Mouse (Mus musculus): Measurements from ENCODE around the gene Rnaseh2c. TPM values are rescaled to one million over a fixed set of nuclear protein-coding genes. Genes with fewer than 3 reads are reported as not detected.

Gene Rnaseh2c
- polyA plus RNA-seq, 1 experiment from 2014 or later, result 59.6 TPM

DNA sequence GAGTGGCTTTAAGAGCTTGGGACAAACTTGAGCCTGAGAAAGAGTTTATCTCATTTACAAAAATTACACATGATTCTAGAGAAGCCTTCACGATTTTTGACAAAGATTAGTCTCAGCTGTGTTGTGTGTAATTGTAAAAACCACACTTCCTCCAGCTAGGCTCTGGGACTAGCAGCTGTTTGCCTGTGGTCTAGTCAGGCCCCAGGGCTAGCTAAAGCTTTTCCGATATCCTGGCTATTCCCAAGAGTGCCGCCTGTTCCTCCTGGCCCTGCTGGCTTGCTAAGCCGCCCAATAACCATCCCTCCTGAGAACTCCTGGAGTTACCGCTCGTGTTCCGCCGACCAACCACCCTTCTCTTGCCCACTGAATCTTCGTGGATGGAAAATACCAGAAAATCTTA is 30.4 kb downstream of the Rnaseh2c start:
- Histone ChIP-seq H3K27me3 (replicated peaks; ENCODE audit: insufficient read depth, low read length) (no peaks in the 10 kb centered on the region), H3K4me3 (ENCODE audit: low read depth, low read length) (no peak overlapping the region), H3K4me2 (replicated peaks; ENCODE audit: low read depth, low read length) (no peak overlapping the region), H3K9ac (replicated peaks; ENCODE audit: low read depth) (no peak overlapping the region), H3K9me3 (ENCODE audit: low read length) (no peaks in the 10 kb centered on the region), H3K36me3 (ENCODE audit: insufficient read depth, low read length) (no peaks in the 10 kb centered on the region), H3K4me1 (ENCODE audit: insufficient read depth, low read depth, low read length) (peaks cover 5% of the 10 kb centered on the region), H3K27ac (ENCODE audit: low read length) (no peak overlapping the region)
- 78% methylated on average over 9 of the region's 9 CpGs for WGBS
- TF ChIP-seq CTCF (IDR thresholded peaks at IDR 0.05) (no peak), EP300 (IDR thresholded peaks at IDR 0.05) (no peak)
- no peak for ATAC-seq
- DNase-seq (ENCODE audit: low spot score), result no peak

DNA sequence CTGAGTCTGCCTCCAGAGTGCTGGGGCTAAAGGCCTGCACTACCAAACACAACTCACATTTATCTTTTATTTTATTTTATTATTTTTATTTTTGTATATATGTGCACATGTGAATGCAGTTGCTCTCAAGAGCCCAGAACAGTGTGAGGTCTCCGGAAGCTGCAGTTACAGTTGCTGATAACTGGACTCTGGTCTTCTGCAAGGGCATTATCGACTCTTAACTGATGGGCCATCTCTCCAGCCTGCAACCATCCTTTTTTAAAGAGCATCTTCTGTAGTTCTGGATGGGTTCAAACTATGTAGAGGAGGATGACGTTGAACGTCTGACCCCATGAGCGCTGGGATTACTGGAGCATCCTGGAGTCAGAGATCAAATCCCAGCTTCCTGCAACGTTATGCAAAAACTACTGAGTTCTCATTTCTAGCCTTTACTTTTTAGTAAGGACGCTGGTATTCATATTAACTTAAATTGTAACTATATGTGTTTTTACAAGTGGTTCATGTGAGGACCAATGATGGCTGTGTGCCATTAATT is 34.4 kb downstream of the Rnaseh2c start:
- Histone ChIP-seq H3K9ac (replicated peaks; ENCODE audit: low read depth) (no peak overlapping the region), H3K36me3 (ENCODE audit: insufficient read depth, low read length) (peaks cover 7% of the 10 kb centered on the region; the same call in 1 of the 2 replicates), H3K4me2 (replicated peaks; ENCODE audit: low read depth, low read length) (0 out of 2 replicates have a peak overlapping the region, but pooled peaks have one; percentile 86), H3K27ac (ENCODE audit: low read length) (peak overlapping the region; percentile 97), H3K9me3 (ENCODE audit: low read length) (no peaks in the 10 kb centered on the region), H3K4me3 (ENCODE audit: low read depth, low read length) (no peak overlapping the region), H3K4me1 (ENCODE audit: insufficient read depth, low read depth, low read length) (peaks cover 11% of the 10 kb centered on the region), H3K27me3 (replicated peaks; ENCODE audit: insufficient read depth, low read length) (no peaks in the 10 kb centered on the region)
- no peak for TF ChIP-seq EP300 (IDR thresholded peaks at IDR 0.05)
- TF ChIP-seq CTCF (IDR thresholded peaks at IDR 0.05), result no peak
- ATAC-seq (no peak), DNase-seq (ENCODE audit: low spot score) (no peak)
- WGBS, result 67% methylated on average over 7 of the region's 7 CpGs

DNA sequence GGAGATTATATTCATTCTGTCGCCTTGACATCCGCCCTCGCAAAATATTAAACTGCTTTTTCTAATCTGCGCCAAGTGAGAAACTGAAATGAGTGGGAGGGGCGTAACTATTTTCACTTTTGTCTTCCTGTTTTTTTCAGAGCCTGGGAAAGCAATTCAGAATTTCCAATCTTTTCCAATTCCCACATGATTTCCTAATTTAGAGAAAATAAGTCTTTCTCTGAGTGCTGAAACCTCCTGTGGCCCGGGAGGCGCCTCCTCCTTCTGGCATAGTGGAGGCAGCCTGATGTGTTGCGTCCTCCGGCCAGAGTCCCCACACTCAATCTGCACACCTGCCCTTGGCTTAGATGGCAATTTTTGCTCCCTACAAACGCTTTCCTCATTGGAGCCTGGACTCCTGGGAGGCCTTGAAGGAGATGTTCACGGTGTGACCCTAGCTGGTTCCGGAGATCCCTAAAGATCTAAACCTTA is 34.9 kb downstream of the Rnaseh2c start:
- peaks cover 11% of the 10 kb centered on the region for H3K4me1 ChIP-seq (ENCODE audit: insufficient read depth, low read depth, low read length)
- H3K27ac ChIP-seq (ENCODE audit: low read length), result peak overlapping the region; percentile 97
- peak overlapping the region; percentile 92 for H3K4me3 ChIP-seq (ENCODE audit: low read depth, low read length)
- H3K27me3 ChIP-seq (replicated peaks; ENCODE audit: insufficient read depth, low read length), result no peaks in the 10 kb centered on the region
- peak overlapping the region; percentile 85 for H3K9ac ChIP-seq (replicated peaks; ENCODE audit: low read depth)
- TF ChIP-seq CTCF (IDR thresholded peaks at IDR 0.05) (no peak), EP300 (IDR thresholded peaks at IDR 0.05) (no peak)
- peak overlapping the region; percentile 86 for H3K4me2 ChIP-seq (replicated peaks; ENCODE audit: low read depth, low read length)
- DNase-seq (ENCODE audit: low spot score) (peak; percentile 37), ATAC-seq (peak; percentile 11; the same call in 1 of the 2 replicates)
- no peaks in the 10 kb centered on the region for H3K9me3 ChIP-seq (ENCODE audit: low read length)
- 29% methylated on average over 12 of the region's 12 CpGs for WGBS
- H3K36me3 ChIP-seq (ENCODE audit: insufficient read depth, low read length), result peaks cover 8% of the 10 kb centered on the region; the same call in 1 of the 2 replicates

DNA sequence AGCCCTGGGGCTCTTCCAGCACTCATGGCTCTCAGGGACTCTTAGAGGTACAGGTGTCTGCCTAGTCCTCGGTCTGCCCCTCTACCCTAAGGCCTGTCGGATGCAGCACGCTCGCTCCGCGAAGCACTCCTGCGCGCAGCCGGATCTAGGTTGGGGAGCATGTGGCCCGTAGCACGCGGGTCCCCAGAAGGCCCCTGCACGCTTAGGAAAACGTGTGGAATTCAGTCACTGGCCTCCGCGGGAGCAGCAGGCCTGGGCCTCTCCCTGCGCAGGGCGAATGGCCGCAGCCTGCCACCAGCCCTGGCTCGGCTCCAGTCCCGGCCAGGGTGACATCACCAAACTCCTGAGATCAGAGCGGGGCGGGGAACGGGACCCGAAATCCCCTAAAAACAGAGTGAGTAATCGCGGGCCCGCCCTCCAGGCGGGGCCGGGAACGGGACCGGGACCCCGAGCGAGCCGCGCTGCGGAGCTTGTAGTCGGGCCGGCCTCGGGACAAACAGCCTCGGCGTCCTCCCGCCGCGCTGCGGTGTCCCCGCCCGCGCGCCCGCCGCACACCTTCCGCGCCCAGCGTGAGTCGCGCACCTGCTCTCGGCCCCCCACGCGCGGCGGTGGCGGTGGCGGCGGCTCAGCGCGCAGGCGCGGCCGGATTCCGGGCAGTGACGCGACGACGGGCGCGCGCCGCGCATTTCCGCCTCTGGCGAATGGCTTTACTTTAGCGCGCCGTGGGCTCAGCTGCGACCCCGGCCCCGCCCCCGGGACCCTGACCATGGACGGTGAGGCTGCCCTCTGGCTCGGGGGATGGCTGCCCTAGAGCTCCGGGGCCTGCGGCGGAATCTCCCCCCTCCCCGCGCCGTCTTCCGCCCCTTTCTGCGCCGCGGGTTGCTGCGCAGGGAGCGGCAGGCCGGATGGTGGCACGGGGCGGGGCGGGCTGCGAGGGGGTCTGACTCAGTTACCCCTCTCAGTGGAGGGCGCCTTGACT is 35.7 kb downstream of the Rnaseh2c start, which contains the start of gene Rela:
Gene Rela, plus strand, starts transcription at position 415 of the 979 bp plus-strand sequence.
- 2% methylated on average over 44 of the region's 109 CpGs for WGBS
- Histone ChIP-seq H3K4me1 (ENCODE audit: insufficient read depth, low read depth, low read length) (peaks cover 11% of the 10 kb centered on the region), H3K36me3 (ENCODE audit: insufficient read depth, low read length) (peaks cover 12% of the 10 kb centered on the region; the same call in 1 of the 2 replicates), H3K9ac (replicated peaks; ENCODE audit: low read depth) (peak within 1 kb of the TSS; percentile 85), H3K4me3 (ENCODE audit: low read depth, low read length) (peak within 1 kb of the TSS; percentile 92), H3K9me3 (ENCODE audit: low read length) (no peaks in the 10 kb centered on the region), H3K27ac (ENCODE audit: low read length) (peak within 1 kb of the TSS; percentile 97), H3K4me2 (replicated peaks; ENCODE audit: low read depth, low read length) (peak within 1 kb of the TSS; percentile 86), H3K27me3 (replicated peaks; ENCODE audit: insufficient read depth, low read length) (no peaks in the 10 kb centered on the region)
- DNase-seq (ENCODE audit: low spot score), result peak; percentile 95
- peak; percentile 93 for ATAC-seq
- 0 out of 2 replicates have a peak, but pooled peaks have one; percentile 8 for TF ChIP-seq CTCF (IDR thresholded peaks at IDR 0.05)
- no peak for TF ChIP-seq EP300 (IDR thresholded peaks at IDR 0.05)

DNA sequence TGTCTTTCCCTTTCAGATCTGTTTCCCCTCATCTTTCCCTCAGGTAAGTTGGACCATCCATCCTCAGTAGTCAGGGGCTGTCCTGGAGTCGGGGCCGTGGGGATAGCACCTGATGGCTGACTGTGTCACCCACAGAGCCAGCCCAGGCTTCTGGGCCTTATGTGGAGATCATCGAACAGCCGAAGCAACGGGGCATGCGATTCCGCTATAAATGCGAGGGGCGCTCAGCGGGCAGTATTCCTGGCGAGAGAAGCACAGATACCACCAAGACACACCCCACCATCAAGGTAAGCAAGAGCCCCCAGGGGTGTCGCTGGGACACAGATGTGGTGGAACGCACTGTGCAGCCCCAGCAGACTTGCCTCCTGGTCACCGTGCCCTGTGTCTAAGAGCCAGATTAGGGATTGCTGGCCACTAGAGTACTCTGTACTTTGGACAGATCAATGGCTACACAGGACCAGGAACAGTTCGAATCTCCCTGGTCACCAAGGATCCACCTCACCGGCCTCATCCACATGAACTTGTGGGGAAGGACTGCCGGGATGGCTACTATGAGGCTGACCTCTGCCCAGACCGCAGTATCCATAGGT is 36.8 kb downstream of the Rnaseh2c start:
- no peaks in the 10 kb centered on the region for H3K27me3 ChIP-seq (replicated peaks; ENCODE audit: insufficient read depth, low read length)
- H3K9me3 ChIP-seq (ENCODE audit: low read length), result no peaks in the 10 kb centered on the region
- ATAC-seq (no peak), DNase-seq (ENCODE audit: low spot score) (no peak)
- H3K4me2 ChIP-seq (replicated peaks; ENCODE audit: low read depth, low read length), result peak overlapping the region; percentile 86
- H3K9ac ChIP-seq (replicated peaks; ENCODE audit: low read depth), result peak overlapping the region; percentile 85
- 90% methylated on average over 18 of the region's 18 CpGs for WGBS
- peaks cover 11% of the 10 kb centered on the region for H3K4me1 ChIP-seq (ENCODE audit: insufficient read depth, low read depth, low read length)
- peaks cover 12% of the 10 kb centered on the region; the same call in 1 of the 2 replicates for H3K36me3 ChIP-seq (ENCODE audit: insufficient read depth, low read length)
- H3K27ac ChIP-seq (ENCODE audit: low read length), result peak overlapping the region; percentile 97
- TF ChIP-seq CTCF (IDR thresholded peaks at IDR 0.05) (no peak), EP300 (IDR thresholded peaks at IDR 0.05) (no peak)
- H3K4me3 ChIP-seq (ENCODE audit: low read depth, low read length), result peak overlapping the region; percentile 92

DNA sequence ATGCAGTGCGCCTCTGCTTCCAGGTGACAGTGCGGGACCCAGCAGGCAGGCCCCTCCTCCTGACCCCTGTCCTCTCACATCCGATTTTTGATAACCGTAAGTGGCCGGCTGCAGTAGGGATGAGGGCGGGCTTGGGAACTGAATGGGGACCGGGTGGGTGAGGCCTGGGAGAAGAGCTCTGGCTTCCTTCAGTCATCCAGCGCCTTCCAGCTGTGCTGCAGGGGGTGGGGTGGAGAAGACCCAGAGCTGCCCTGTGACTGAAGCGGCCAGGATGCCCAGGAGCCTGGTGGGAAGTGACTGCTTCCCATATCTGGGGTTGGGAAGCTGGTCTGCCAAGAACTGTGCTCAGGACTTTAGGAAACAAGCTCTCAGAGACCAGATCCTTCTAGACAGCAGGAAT is 38.7 kb downstream of the Rnaseh2c start:
- Histone ChIP-seq H3K27ac (ENCODE audit: low read length) (no peak overlapping the region), H3K4me3 (ENCODE audit: low read depth, low read length) (no peak overlapping the region), H3K9ac (replicated peaks; ENCODE audit: low read depth) (no peak overlapping the region), H3K4me1 (ENCODE audit: insufficient read depth, low read depth, low read length) (peaks cover 11% of the 10 kb centered on the region), H3K27me3 (replicated peaks; ENCODE audit: insufficient read depth, low read length) (no peaks in the 10 kb centered on the region), H3K9me3 (ENCODE audit: low read length) (no peaks in the 10 kb centered on the region), H3K4me2 (replicated peaks; ENCODE audit: low read depth, low read length) (no peak overlapping the region), H3K36me3 (ENCODE audit: insufficient read depth, low read length) (peaks cover 26% of the 10 kb centered on the region; the same call in 1 of the 2 replicates)
- WGBS, result 43% methylated on average over 9 of the region's 9 CpGs
- no peak for TF ChIP-seq CTCF (IDR thresholded peaks at IDR 0.05)
- TF ChIP-seq EP300 (IDR thresholded peaks at IDR 0.05), result no peak
- DNase-seq (ENCODE audit: low spot score) (no peak), ATAC-seq (no peak)
